Mouse (Mus musculus) liver, embryonic 14.5 days (tissue): ENCODE data around the gene Grasp. TPM values are rescaled to one million over a fixed set of nuclear protein-coding genes. Genes with fewer than 3 reads are reported as not detected.

Source experiments
- ATAC-seq: fragments of 200-750 bp; cut with Nextera tagmentation; 2 replicates; pipeline ENCODE4 v1.8.0; 2017; ENCODE audit warnings: moderate number of reproducible peaks, mild to moderate bottlenecking, moderate library complexity; ENCODE audit not compliant: insufficient read depth
- DNase-seq, 3 experiments: peaks; one replicate each; pipeline ENCODE4 v3.0.0-alpha.2; 2012 to 2013; ENCODE audit warnings: low read depth in 3 of 3, low spot score in 3 of 3
- H3K27ac ChIP-seq: fragments of 300-500 bp; sonication (generic); 2 replicates; pipeline ENCODE4 v1.5.1; 2014; ENCODE audit warnings: moderate library complexity, mild to moderate bottlenecking, control low read depth, inconsistent platforms
- H3K27me3 ChIP-seq: fragments of 300-500 bp; sonication (generic); 2 replicates; pipeline ENCODE4 v1.6.1; 2014; ENCODE audit warnings: mild to moderate bottlenecking, low read length, moderate library complexity; ENCODE audit not compliant: control insufficient read depth, insufficient read depth
- H3K36me3 ChIP-seq: fragments of 300-500 bp; sonication (generic); replicated peaks from 2 replicates; pipeline ENCODE4 v1.6.1; 2014; ENCODE audit warnings: low read depth; ENCODE audit not compliant: control insufficient read depth, insufficient read depth
- H3K4me1 ChIP-seq, 2 experiments: fragments of 200-500 bp in 1 of 2; fragments of 300-500 bp in 1 of 2; sonication (generic) in 1 of 2; replicated peaks; 2 replicates each; pipeline ENCODE4 v1.6.1; 2012 to 2014; ENCODE audit warnings: antibody characterized with exemption in 1 of 2, inconsistent platforms in 1 of 2, low read length in 1 of 2; ENCODE audit not compliant: control insufficient read depth in 2 of 2, insufficient read depth in 2 of 2
- H3K4me2 ChIP-seq: fragments of 300-500 bp; sonication (generic); 2 replicates; pipeline ENCODE4 v1.6.1; 2014; ENCODE audit warnings: low read depth, mild to moderate bottlenecking, control low read depth, moderate library complexity
- H3K4me3 ChIP-seq, 2 experiments: fragments of 200-500 bp in 1 of 2; fragments of 300-500 bp in 1 of 2; sonication (generic) in 1 of 2; 2 replicates each; pipeline ENCODE4 v1.5.1; 2012 to 2014; ENCODE audit warnings: low read depth in 2 of 2, low read length in 2 of 2, mild to moderate bottlenecking in 2 of 2, control low read depth in 1 of 2, inconsistent platforms in 1 of 2, moderate library complexity in 1 of 2; ENCODE audit not compliant: insufficient read depth in 1 of 2
- H3K9ac ChIP-seq: fragments of 300-500 bp; sonication (generic); replicated peaks from 2 replicates; pipeline ENCODE4 v1.6.1; 2014; ENCODE audit warnings: mild to moderate bottlenecking, control low read depth, moderate library complexity
- H3K9me3 ChIP-seq: fragments of 300-500 bp; sonication (generic); 2 replicates; pipeline ENCODE4 v1.6.1; 2016; ENCODE audit warnings: low read length, mixed read lengths; ENCODE audit not compliant: control insufficient read depth
- CTCF ChIP-seq: IDR thresholded peaks from 2 replicates; pipeline ENCODE4 v1.5.1; 2016; ENCODE audit warnings: antibody characterized with exemption, low read depth, control low read depth
- EP300 ChIP-seq: IDR thresholded peaks from 2 replicates; pipeline ENCODE4 v1.6.1; 2016; ENCODE audit warnings: antibody characterized with exemption, low read depth
- WGBS: fragments of 180-500 bp; shearing (Covaris S2); extraction: QIAGEN DNeasy Blood & Tissue Kit; methylation state at CpG from one replicate; pipeline ENCODE4 v1.1.7; 2014; ENCODE audit not compliant: insufficient replicate concordance; 5-methylcytosine and 5-hydroxymethylcytosine counted together
- polyA plus RNA-seq, 2 experiments: library from polyadenylated mRNA; depleted of rRNA in 1 of 2; stranded (reverse) in 1 of 2; unstranded in 1 of 2; fragments of >200 nt; fragmentation: Nextera tagmentation in 1 of 2; extraction: Ambion mirVana in 1 of 2; gene quantifications; 2 replicates each; pipeline versions ENCODE4 v1.2.1 to v1.2.3; 2012 to 2014

The Grasp gene
- polyA plus RNA-seq, 2 experiments: 0.27 to 0.73 TPM

GRCm38 (mm10) chr15:101216036-101216435, 8.0 kb upstream of the Grasp start:
- no peak overlapping the region for H3K4me3 ChIP-seq
- no peak overlapping the region for H3K27ac ChIP-seq
- H3K9me3 ChIP-seq: no peaks in the 10 kb centered on the region
- H3K27me3 ChIP-seq: no peaks in the 10 kb centered on the region
- no peaks in the 10 kb centered on the region for H3K4me1 ChIP-seq
- no peak overlapping the region for H3K9ac ChIP-seq
- no peak for DNase-seq
- no peaks in the 10 kb centered on the region for H3K36me3 ChIP-seq
- no peak for ATAC-seq
- 62% methylated on average over 4 of the region's 4 CpGs for WGBS
- H3K4me2 ChIP-seq: no peak overlapping the region
- TF ChIP-seq CTCF: no peak

GRCm38 (mm10) chr15:101220905-101221297, 3.1 kb upstream of the Grasp start:
- Histone ChIP-seq H3K27me3 (peaks cover 39% of the 10 kb centered on the region), H3K4me3 (no peak overlapping the region), H3K9me3 (no peaks in the 10 kb centered on the region), H3K4me1 (no peaks in the 10 kb centered on the region), H3K4me2 (no peak overlapping the region), H3K9ac (no peak overlapping the region), H3K36me3 (no peaks in the 10 kb centered on the region), H3K27ac (no peak overlapping the region)
- TF ChIP-seq CTCF: no peak
- no peak for TF ChIP-seq EP300
- WGBS: 24% methylated on average over 8 of the region's 8 CpGs
- ATAC-seq (no peak), DNase-seq (no peak)

- Histone ChIP-seq H3K9me3 (no peaks in the 10 kb centered on the region), H3K36me3 (no peaks in the 10 kb centered on the region), H3K4me1 (no peaks in the 10 kb centered on the region), H3K27ac (no peak overlapping the region), H3K9ac (no peak overlapping the region), H3K27me3 (peaks cover 41% of the 10 kb centered on the region), H3K4me3 (no peak overlapping the region; a peak in 1 of 4 replicates), H3K4me2 (peak overlapping the region; percentile 44)
- no peak for TF ChIP-seq EP300
- peak; percentile 78 for TF ChIP-seq CTCF
- ATAC-seq (peak; percentile 39; the same call in 1 of the 2 replicates), DNase-seq (peak in 1 of 3 experiments; percentile 42)
- WGBS: 5% methylated on average over 14 of the region's 14 CpGs
These were observed 2.5 kb upstream of the Grasp start for GRCm38 (mm10) chr15:101221298-101222104.

GRCm38 (mm10) chr15:101222897-101223482, 998 bp upstream of the Grasp start:
- no peaks in the 10 kb centered on the region for H3K36me3 ChIP-seq
- no peaks in the 10 kb centered on the region for H3K9me3 ChIP-seq
- 24% methylated on average over 13 of the region's 13 CpGs for WGBS
- no peak for TF ChIP-seq EP300
- TF ChIP-seq CTCF: no peak
- no peak overlapping the region for H3K9ac ChIP-seq
- peaks cover 41% of the 10 kb centered on the region for H3K27me3 ChIP-seq
- no peak overlapping the region for H3K4me2 ChIP-seq
- H3K4me3 ChIP-seq: no peak overlapping the region
- ATAC-seq (no peak), DNase-seq (no peak)
- H3K4me1 ChIP-seq: no peaks in the 10 kb centered on the region
- H3K27ac ChIP-seq: no peak overlapping the region

- no peak for DNase-seq
- Histone ChIP-seq H3K4me1 (no peaks in the 10 kb centered on the region), H3K4me2 (peak overlapping the region; percentile 67), H3K4me3 (no peak overlapping the region), H3K27me3 (peaks cover 41% of the 10 kb centered on the region), H3K9me3 (no peaks in the 10 kb centered on the region), H3K27ac (no peak overlapping the region), H3K9ac (no peak overlapping the region), H3K36me3 (no peaks in the 10 kb centered on the region)
- no peak for ATAC-seq
- 7% methylated on average over 5 of the region's 5 CpGs for WGBS
- TF ChIP-seq CTCF (no peak), EP300 (no peak)
These were observed 392 bp upstream of the Grasp start for GRCm38 (mm10) chr15:101223596-101223995.
